Mouse (Mus musculus): ENCODE data around the gene Hs6st3.

DNA sequence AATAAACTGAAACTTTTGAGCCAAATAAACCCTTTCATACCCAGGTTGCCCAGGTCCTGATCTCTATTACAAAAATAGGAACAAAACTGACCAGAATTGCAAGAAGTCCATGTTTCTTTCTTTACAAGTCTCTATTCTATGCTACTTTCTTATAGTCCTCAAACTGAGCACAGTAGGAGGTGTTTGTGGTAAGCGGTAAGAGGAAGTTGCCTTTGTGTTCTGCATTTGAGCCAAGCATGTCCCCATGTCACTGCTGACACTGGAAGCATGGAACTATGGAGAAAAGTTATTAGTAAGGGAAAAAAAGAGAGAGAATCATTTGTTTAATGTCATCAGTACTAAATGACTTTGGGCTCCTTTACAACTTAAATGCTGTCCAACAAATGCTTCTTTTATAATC, 529.3 kb downstream of the Hs6st3 start:
- TF ChIP-seq CTCF (IDR thresholded peaks at IDR 0.05; ENCODE audit: control insufficient read depth, insufficient read depth, low read length) (no peak), POLR2A (IDR thresholded peaks at IDR 0.05; ENCODE audit: borderline replicate concordance, control insufficient read depth, low read depth, low read length) (no peak)
